In genomic region chr13:24527812-24528531, GRCm38 (mm10) we compare ENCODE assay signal across 9 mouse cellular contexts. TPM values are rescaled to one million over a fixed set of nuclear protein-coding genes. Genes with fewer than 3 reads are reported as not detected.
DNase-seq lines count a peak whose midpoint lies in the region; ATAC-seq and TF ChIP-seq lines count a peak whose summit lies in the region.
"Had no signal": no experiment of that assay in that cellular context is flagged by ENCODE, and none has a peak within 500 bp of the region (broad histone marks: within the 10 kb centered on the region; RNA-seq: fewer than 3 reads in every experiment).

No protein-coding gene starts in this region.

- no peaks in the 10 kb centered on the region for H3K4me1 ChIP-seq in lung, adult 2 months (ENCODE audit: control insufficient read depth, insufficient read depth, low read length)
- peaks cover 0 to 3% of the 10 kb centered on the region in 2 experiments; a peak in 1 of 4 replicates for H3K4me1 ChIP-seq in ES-E14 (ENCODE audit: control insufficient read depth in 2 of 2, insufficient read depth in 2 of 2, low read length in 2 of 2, poor library complexity in 1 of 2)
- no peaks in the 10 kb centered on the region for H3K4me1 ChIP-seq in liver, postnatal 0 days (ENCODE audit: insufficient read depth)
- H3K4me1 ChIP-seq: midbrain, embryonic 12.5 days had no signal

- H3K9ac ChIP-seq in ES-E14 (ENCODE audit: insufficient read depth, low read depth, low read length, poor library complexity, severe bottlenecking), result no peak overlapping the region
- no peak overlapping the region for H3K9ac ChIP-seq in liver, postnatal 0 days (replicated peaks)
- H3K9ac ChIP-seq: midbrain, embryonic 12.5 days had no signal

- no peak overlapping the region for H3K27ac ChIP-seq in ES-E14 (ENCODE audit: insufficient read depth, low read depth, low read length, poor library complexity, severe bottlenecking)
- H3K27ac ChIP-seq in liver, postnatal 0 days (ENCODE audit: low read depth), result no peak overlapping the region
- H3K27ac ChIP-seq: midbrain, embryonic 12.5 days had no signal

- TF ChIP-seq EP300 in liver, postnatal 0 days (IDR thresholded peaks at IDR 0.05; ENCODE audit: low read depth), result no peak

- 60% methylated on average over 5 of the region's 5 CpGs for WGBS in lung, adult 2 months
- 58% methylated on average over 5 of the region's 5 CpGs for WGBS in liver, postnatal 0 days (ENCODE audit: insufficient replicate concordance)

- H3K36me3 ChIP-seq in ES-E14 (ENCODE audit: control insufficient read depth, insufficient read depth, low read length, poor library complexity, severe bottlenecking), result no peaks in the 10 kb centered on the region
- H3K36me3 ChIP-seq in liver, postnatal 0 days (replicated peaks; ENCODE audit: insufficient read depth, low read length), result no peaks in the 10 kb centered on the region
- H3K36me3 ChIP-seq: midbrain, embryonic 12.5 days had no signal

- in situ Hi-C loops in ES-E14 (cut with MboI; ENCODE audit: low sequenced_read_pairs in 2 of 2, unreplicated experiment in 2 of 2), result no loop called here

- no peak for ATAC-seq in liver, postnatal 0 days

- H3K27me3 ChIP-seq in liver, postnatal 0 days (ENCODE audit: insufficient read depth, low read length), result no peaks in the 10 kb centered on the region
- H3K27me3 ChIP-seq: midbrain, embryonic 12.5 days had no signal

- no peak overlapping the region for H3K4me3 ChIP-seq in lung, adult 2 months (replicated peaks; ENCODE audit: extremely low read depth, low read depth, low read length)
- no peak overlapping the region for H3K4me3 ChIP-seq in ES-E14 (ENCODE audit: insufficient read depth in 1 of 2, low read depth in 1 of 2, low read length in 2 of 2, poor library complexity in 1 of 2, severe bottlenecking in 1 of 2)
- H3K4me3 ChIP-seq in liver, postnatal 0 days (ENCODE audit: low read depth, low read length), result no peak overlapping the region
- H3K4me3 ChIP-seq: midbrain, embryonic 12.5 days had no signal

- TF ChIP-seq CTCF in lung, adult 2 months (IDR thresholded peaks at IDR 0.05; ENCODE audit: insufficient read depth, low read length), result peak; percentile 19; the same call in 1 of the 2 replicates
- TF ChIP-seq CTCF in liver, postnatal 0 days (IDR thresholded peaks at IDR 0.05; ENCODE audit: low read depth), result peak; percentile 65

- H3K4me2 ChIP-seq in liver, postnatal 0 days (ENCODE audit: low read depth, low read length), result no peak overlapping the region
- H3K4me2 ChIP-seq: midbrain, embryonic 12.5 days had no signal

- peak; percentile 46 for DNase-seq in embryo, embryonic 10.5 days (ENCODE audit: low spot score)
- no peak for DNase-seq in embryo, embryonic 9.5 days (ENCODE audit: extremely low spot score)
- DNase-seq in lung, adult 2 months, result no peak
- DNase-seq in lung, postnatal 25 days (ENCODE audit: low spot score), result no peak
- no peak for DNase-seq in ES-E14 (ENCODE audit: low read depth, low spot score)
- peak; percentile 45 for DNase-seq in liver, postnatal 0 days
- no peak for DNase-seq in layer of hippocampus, postnatal 14 days (ENCODE audit: low spot score in 2 of 2)
- no peak for DNase-seq in cerebellum, adult 9-10 months

- no peak for TF ChIP-seq POLR2A in lung, adult 2 months (IDR thresholded peaks at IDR 0.05; ENCODE audit: borderline replicate concordance, extremely low read depth, low read depth, low read length)

- H3K9me3 ChIP-seq in ES-E14 (ENCODE audit: control insufficient read depth, insufficient read depth, low read depth, low read length), result no peaks in the 10 kb centered on the region
- no peaks in the 10 kb centered on the region for H3K9me3 ChIP-seq in liver, postnatal 0 days (ENCODE audit: low read length)
- H3K9me3 ChIP-seq: midbrain, embryonic 12.5 days had no signal

TF ChIP-seq in ES-E14, 5 proteins besides CTCF, POLR2A, EP300 and RAD21:
- no peak for TF ChIP-seq MAFK (IDR thresholded peaks at IDR 0.05; ENCODE audit: insufficient read depth, low read depth, low read length)
- no peak for TF ChIP-seq HCFC1 (IDR thresholded peaks at IDR 0.05; ENCODE audit: borderline replicate concordance, insufficient read depth, low read length)
- no peak for TF ChIP-seq ZNF384 (IDR thresholded peaks at IDR 0.05; ENCODE audit: low read depth, low read length)
- peak; percentile 15; the same call in 1 of the 2 replicates for TF ChIP-seq ZC3H11A (IDR thresholded peaks at IDR 0.05; ENCODE audit: borderline replicate concordance, low read depth, low read length)
- TF ChIP-seq CHD2 (IDR thresholded peaks at IDR 0.05; ENCODE audit: low read depth, low read length), result no peak

RNA-seq across cellular contexts. Expression of gene Ripor2, which starts 54.0 kb away (rescaled TPM):
- 5.3 and 8.8 TPM in 2 replicates for polyA plus RNA-seq in lung, adult 2 months (2012; rRNA removed)
- 0.21 and 0.71 TPM in 2 replicates for total RNA-seq in ES-E14 (2012; rRNA removed)
- 3.7 and 3.8 TPM in 2 replicates for polyA plus RNA-seq in liver, postnatal 0 days (2015; fragmentation: Nextera tagmentation; extraction: Ambion mirVana)
- 10 to 100 TPM; 66.1 to 68.3 TPM for total RNA-seq in layer of hippocampus, postnatal 14 days (2021)

Comparison
In these comparisons a context has a peak if more than half of its experiments do, and no peak if none do; other contexts are left out.
1. DNase-seq: peak in embryo, embryonic 10.5 days (single experiment) and liver, postnatal 0 days (single experiment); none in embryo, embryonic 9.5 days (single experiment), lung, adult 2 months (single experiment), lung, postnatal 25 days (single experiment), ES-E14 (single experiment), layer of hippocampus, postnatal 14 days (0 of 2) and cerebellum, adult 9-10 months (single experiment).
2. RNA of gene Ripor2, which starts 54.0 kb away (total RNA-seq): 66.1 to 68.3 TPM in layer of hippocampus, postnatal 14 days; 0.21 to 0.71 TPM in ES-E14; every median in the first group is over 10 times any median in the second.